Mouse (Mus musculus) ES-E14 (cell line): Measurements from ENCODE around the gene Umps.

Experiments
- CHD2 ChIP-seq: IDR thresholded peaks from 2 replicates; pipeline ENCODE4 v1.6.1; 2014; ENCODE audit warnings: mild to moderate bottlenecking, low read depth, low read length, inconsistent platforms
- MAFK ChIP-seq: IDR thresholded peaks from 2 replicates; pipeline ENCODE4 v1.6.1; 2014; ENCODE audit warnings: mild to moderate bottlenecking, low read depth, low read length, inconsistent platforms; ENCODE audit not compliant: insufficient read depth
- ZC3H11A ChIP-seq: IDR thresholded peaks from 2 replicates; pipeline ENCODE4 v1.6.1; 2012; ENCODE audit warnings: low read depth, mild to moderate bottlenecking, inconsistent platforms, low read length, borderline replicate concordance
- ZNF384 ChIP-seq: IDR thresholded peaks from 2 replicates; pipeline ENCODE4 v1.6.1; 2012; ENCODE audit warnings: low read depth, low read length, inconsistent platforms

- TF ChIP-seq ZC3H11A, result no peak
- no peak for TF ChIP-seq CHD2
- TF ChIP-seq ZNF384, result no peak
- TF ChIP-seq MAFK, result no peak
Measured at GRCm38 (mm10) chr16:33928788-33929462, 37.9 kb downstream of the Umps start.
